Mouse (Mus musculus): Measurements from ENCODE around the gene Arfip1.

GRCm38 (mm10) chr3:84580716-84581115 is 1.7 kb downstream of the Arfip1 start:
- TF ChIP-seq CTCF (conservative IDR thresholded peaks at IDR 0.05; ENCODE audit: insufficient read depth, insufficient read length, low read depth, low read length) = no peak
- TF ChIP-seq POLR2A (IDR thresholded peaks at IDR 0.05; ENCODE audit: low read depth, low read length) = no peak
